Mouse (Mus musculus): Measurements from ENCODE around the gene Gda.
A peak's percentile ranks its signal among the peaks of the same experiment; 100 is the strongest.

Gda gene

GRCm38 (mm10) chr19:21440841-21441240 is 32.4 kb downstream of the Gda start:
- DNase-seq, result no peak

DNA sequence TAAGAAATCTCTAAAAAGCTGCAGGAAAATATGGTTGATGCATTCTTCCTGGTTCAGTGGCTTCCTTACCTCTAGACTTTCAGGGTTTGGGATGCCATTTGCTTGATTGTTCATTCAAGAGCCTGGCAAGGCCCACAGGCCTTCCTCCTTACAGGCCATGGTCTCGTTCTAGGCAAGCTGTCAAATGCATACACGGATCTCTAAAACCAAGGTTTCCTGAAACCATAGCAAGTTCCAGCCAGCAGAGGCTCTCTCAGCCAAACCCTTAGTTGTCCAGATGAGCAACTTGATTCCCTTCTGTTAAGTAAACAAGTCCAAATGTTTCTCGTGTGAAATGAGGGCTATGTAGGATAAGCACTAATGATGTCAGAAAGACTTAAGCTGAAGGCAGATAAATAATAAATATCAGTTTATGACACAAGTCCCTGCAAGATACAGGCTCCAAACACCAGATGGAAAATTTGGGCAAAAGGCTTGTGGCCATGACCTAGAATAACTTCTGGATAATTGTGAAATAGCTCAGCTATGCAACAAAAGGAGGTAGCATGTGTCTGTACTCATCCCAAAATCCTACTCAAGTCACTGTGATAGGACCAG is 34.0 kb downstream of the Gda start:
- DNase-seq, result no peak

DNA sequence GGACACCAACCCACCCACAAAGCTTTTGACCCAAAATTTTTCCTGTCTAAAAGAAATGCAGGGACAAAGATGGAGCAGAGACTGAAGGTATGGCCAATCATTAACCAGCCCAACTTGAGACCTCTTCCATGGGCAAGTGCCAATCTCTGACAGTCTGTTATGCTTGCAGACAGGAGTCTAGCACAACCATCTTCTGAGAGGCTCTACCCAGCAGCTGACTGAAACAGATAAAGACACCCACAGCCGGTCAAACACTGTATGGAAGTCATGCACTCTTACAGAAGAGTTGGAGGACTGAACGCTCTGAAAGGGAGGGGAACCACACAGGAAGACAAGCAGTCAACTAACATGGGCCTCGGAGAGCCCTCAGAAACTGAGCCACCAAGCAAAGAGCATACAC is 36.7 kb downstream of the Gda start:
- DNase-seq, result no peak

- DNase-seq, result no peak
Observed at GRCm38 (mm10) chr19:21433348-21433747, 39.9 kb downstream of the Gda start.

GRCm38 (mm10) chr19:21432879-21433278 is 40.4 kb downstream of the Gda start:
- DNase-seq, result no peak

GRCm38 (mm10) chr19:21432286-21432685 is 41.0 kb downstream of the Gda start:
- no peak for DNase-seq

GRCm38 (mm10) chr19:21425391-21425790 is 47.9 kb downstream of the Gda start:
- no peak for DNase-seq

DNA sequence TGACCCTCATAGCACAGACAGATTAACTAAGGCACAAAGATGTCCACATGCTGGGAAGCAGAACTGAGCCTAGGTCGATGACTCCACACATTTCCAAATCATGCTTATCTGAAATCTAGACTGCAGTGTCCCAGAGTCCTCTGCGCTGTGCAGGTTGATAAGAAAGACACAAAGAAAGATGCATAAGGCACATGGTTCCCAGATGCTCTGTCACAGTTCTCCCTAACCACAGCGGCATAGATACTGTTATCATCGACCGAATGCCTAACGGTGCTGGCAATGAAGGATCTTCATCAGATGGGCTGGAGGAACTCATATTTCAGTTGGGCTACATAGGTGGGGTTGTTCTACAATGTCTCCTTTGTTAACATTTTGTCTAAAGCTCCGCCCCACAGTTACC is 49.5 kb downstream of the Gda start:
- DNase-seq, result no peak

DNA sequence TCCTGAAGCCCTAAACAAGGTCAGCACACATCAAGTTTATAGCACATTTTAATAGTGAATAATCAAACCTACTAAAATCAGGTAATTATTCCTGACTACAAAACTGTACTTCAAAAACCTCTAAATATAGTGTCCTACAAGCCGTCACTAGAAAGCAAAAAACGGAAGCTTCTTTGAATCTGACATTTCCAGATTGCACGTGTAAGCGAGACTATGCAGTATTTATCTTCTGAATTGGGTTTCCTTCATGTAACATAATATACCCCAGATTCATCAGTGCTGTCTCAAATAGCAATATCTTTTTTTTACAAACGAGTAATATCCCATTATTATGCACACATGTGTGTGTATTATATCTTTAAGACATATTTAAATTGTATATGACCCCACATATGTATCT is 54.8 kb downstream of the Gda start:
- DNase-seq, result no peak

DNA sequence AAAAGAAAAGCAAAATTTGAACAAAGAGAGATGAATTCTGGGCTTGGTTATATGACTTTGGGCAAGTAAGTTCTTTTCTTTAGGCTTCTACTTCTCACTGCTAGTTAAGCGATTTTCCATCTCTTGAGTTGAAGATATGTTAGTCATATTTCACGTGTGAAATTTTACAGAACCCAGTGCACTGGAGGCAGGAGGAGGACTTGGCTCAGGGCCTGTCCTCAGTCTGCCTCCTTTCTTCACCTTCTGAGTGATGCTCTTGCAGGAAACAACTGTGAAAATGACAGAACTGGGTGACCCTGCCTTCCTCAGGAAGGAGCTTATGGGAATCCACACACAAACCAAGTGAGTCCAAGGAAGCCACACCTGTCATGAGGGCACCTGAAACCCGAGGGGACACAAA is 57.9 kb downstream of the Gda start:
- DNase-seq, result no peak

DNA sequence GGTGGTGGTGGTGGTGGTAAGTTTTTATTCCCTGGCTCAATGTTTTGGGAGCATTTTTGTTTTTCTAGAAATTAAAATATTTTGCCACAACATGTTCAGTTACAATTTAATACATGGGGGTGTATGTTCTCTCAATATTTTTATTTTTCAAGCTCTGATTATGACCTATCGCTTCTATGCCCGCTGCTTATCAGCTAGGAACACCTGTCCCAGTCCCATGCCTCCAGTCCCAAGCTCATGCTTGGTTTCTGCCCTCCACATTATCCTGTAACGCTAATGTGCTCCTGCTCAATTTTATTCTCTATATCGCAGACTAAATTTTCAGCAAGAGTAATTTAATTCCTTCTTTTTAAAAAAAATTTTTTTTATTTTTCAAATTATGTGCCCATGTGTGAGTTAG is 64.1 kb downstream of the Gda start:
- no peak for DNase-seq

DNA sequence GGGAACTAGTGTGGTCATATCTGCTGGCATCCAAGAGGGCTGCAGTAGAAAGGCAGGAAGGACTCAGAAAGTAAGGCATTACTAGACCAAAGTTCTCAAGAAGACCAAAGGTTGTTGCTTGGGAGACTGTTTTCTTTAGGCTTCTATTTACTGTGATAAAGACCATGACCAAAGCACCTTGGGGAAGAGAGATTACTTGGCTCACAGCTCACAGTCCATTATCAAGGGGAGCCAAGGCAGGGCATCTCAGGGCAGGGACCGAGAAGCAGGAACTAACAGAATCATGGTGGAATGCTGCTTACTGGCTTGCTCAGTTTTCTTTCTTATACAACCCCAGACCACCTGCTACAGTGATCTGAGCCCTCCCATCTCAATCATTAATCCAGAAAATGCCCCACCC is 65.9 kb downstream of the Gda start:
- no peak for DNase-seq

- DNase-seq, result no peak
Observed at GRCm38 (mm10) chr19:21397994-21398393, 75.3 kb downstream of the Gda start.

GRCm38 (mm10) chr19:21396364-21396763 is 76.9 kb downstream of the Gda start:
- DNase-seq, result no peak

DNA sequence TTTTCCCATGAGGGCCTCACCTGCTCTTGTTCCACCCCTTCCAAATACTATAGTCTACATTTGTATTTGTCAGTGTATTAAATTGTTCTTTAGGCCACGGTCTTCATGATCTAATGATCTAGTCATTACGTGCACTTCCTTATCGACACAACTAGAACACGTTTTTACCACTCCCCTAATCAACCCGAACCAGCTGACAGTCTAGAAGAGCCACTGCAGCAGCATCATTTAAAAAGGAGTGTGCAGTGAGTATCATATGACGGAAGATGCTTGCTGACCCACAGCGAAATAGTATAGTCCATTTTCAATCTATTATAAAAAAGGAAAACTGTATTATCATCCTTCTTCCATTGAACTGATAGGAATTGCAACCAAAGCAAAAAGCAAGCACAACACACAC is 82.3 kb downstream of the Gda start:
- DNase-seq, result no peak

DNA sequence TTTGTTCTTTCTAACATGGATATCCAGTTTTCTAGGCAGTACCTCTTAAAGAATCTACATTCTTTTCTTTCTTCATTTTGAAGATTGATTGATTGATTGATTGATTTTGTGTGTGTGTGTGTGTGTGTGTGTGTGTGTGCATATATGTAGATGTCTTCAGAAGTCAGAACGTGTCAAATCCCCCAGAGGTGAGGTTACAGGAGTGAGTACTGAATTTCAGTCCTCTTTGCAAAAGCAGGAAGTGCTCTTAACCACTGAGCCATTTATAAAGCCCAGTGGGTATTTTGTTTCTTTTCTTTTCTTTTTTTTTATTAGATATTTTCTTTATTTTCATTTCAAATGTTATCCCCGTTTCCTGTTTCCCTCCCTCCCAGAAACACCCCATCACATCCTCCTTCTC is 86.4 kb downstream of the Gda start:
- DNase-seq, result no peak

GRCm38 (mm10) chr19:21384231-21384630 is 89.0 kb downstream of the Gda start:
- DNase-seq, result no peak

GRCm38 (mm10) chr19:21383491-21384226 is 89.6 kb downstream of the Gda start:
- no peak for DNase-seq

DNA sequence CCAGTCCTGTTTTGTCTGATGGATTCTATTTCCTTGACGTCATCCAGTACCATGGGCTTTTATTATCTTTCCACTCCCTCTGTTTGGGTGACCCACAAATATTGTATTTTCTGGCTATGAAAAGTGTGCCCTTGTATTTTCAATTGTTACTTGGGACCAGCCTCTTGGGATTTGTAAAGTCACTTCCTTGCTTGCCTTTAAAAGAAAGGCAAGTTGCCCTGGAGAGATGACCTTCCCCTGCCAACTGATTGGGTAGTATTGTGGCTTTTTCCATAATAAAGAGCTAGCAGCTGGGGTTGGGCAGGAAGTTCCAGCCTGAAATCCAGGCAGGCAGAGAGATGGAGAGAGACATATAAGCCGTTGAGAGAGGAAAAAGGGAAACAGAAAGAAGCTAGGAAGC is 91.5 kb downstream of the Gda start:
- no peak for DNase-seq

DNA sequence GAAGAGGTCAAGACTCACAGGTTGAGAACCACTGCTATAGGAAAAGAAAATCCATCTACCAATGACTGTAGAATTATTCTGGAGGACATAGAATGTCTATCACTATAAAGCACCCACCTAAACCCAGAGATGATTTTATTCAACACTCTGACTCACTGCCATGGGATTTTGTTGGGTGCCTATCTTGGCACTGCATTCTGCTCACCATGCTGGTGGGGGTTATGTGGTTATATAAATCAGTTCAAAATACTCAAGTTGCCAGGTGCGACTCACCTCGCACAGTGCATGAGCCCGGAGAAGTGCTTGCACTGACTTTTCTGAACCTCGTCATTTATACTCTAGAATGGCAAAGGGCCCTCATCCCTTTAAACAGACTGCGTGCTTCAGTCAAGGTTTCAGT is 94.0 kb downstream of the Gda start:
- DNase-seq, result no peak

GRCm38 (mm10) chr19:21376445-21377218 is 96.6 kb downstream of the Gda start:
- DNase-seq, result no peak

DNA sequence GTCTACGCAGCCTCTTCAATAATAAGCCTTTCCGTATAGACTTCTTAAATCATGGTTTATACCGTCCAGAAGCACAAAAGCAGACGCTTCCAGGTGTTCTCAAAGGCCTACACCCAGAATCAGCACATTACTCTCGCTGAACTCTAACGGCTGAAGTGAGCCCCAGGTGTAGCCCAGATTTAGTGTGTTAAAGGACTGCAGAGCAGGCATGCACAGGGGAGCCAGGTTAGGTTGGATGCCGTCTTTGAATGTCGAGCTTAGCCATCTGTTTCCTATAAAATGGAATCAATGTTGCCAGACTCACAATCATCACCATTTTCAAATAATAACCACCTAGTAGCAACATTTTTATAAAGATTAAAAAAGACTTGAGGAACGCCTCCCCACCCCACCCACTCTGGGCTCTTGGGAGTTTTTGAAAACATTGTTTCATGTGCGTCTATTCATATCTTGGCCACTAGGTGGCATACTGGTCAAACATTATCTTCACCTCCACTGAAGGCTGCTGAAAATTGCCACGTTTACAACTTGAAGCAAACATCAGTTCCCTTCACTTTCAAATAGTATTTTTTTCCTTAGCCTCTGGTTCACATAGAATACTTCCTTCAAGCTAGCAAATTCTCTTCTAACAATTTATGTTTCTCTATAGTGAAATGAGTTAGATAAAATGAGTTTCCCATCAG is 100.0 kb downstream of the Gda start:
- DNase-seq, result peak; percentile 45

GRCm38 (mm10) chr19:21372395-21373072 is 100.7 kb downstream of the Gda start:
- no peak for DNase-seq
